Mouse (Mus musculus): Measurements from ENCODE around the gene Zfp777.

The Zfp777 gene

GRCm38 (mm10) chr6:48025905-48026660 is 22.6 kb downstream of the Zfp777 start:
- DNase-seq = no peak

GRCm38 (mm10) chr6:48024994-48025345 is 23.7 kb downstream of the Zfp777 start:
- no peak for DNase-seq

DNA sequence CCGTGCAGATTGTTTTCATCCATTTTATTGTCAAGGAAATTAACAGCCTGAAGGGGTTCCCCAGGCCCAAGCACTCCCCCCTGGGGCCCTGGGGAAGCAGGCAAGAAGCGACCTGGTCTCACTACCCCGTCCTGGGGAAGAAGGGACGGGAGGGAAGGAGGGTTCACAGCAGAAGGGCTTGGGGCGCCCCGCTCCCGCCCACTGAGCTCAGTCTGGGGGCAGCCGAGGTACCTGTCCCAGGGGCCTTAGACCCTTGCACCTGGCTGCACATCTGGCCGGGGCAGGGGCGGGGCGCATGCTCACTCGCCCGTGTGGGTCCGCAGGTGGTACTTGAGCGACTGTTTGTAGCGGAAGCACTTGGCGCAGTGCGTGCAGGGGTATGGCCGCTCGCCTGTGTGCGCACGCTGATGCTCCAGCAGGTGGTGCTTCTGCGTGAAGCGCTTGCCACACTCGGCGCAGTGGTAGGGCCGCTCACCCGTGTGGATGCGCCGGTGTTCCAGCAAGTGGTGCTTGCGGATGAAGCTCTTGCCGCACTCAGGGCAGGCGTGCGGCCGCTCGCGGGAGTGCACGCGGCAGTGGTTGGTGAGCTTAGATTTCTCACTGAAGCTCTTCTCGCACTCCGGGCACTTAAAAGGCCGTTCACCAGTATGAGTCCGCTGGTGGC is 24.2 kb downstream of the Zfp777 start:
- DNase-seq = no peak

DNA sequence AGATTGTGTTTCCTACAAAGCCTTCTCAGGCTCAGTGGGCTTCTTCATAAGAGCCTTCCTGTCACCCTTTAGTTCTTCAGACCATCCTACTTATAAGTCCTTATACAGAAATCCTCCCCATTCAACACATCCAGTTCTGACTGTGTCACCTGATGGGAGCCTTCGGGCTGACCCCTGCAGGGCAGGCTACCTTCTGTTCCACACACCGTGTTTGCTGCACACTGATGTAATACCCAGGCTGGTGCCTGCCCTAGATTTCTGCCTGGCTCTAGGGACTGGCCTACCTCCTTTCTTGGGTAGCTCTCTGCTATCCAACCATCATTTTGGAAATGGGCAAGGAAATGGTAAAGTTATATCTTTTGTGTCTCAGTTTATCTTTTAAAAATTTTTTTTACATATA is 26.0 kb downstream of the Zfp777 start:
- no peak for DNase-seq

GRCm38 (mm10) chr6:48021678-48022077 is 27.0 kb downstream of the Zfp777 start:
- no peak for DNase-seq

DNA sequence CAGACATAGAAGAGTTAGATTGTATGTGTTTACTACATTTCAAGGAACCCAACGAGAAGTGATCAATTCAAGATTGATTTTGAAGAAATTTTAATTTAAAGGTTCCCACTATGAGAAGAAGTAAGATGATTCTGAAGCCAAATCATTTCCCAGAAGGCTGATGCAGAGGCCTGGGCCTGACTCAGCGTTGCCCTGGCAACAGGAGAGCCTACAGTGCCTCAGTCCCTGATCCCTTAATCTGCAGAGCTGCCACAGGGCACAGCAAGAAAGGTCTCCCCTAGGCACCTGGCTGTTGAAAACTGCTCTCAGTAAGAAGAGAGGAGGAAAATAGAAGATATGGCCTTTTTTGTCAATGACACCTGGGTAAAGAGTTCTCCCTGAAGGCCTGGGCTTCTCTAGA is 28.7 kb downstream of the Zfp777 start:
- DNase-seq = no peak

GRCm38 (mm10) chr6:48016841-48017240 is 31.9 kb downstream of the Zfp777 start:
- DNase-seq = no peak

DNA sequence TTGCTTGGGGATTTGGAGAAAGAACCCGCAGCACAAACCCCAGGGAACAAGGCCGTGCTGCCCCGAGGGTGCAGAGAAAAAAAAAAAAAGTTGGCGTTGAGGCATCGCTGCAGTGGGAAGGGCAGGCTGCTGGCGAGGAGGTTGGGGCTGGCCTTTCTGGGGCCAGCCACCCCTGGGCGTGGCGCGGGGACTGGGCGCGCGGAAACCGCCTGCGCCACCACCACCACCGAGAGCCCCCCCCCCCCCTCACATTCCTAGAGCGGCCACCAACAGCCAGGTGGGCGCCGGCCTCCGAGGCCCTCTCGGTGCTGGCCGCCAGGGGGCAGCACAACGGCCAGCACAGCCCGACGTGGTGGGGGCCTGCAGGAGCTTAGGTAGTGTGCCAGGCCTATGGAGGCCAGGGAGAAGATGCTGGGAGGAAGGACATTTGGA is 32.6 kb downstream of the Zfp777 start:
- peak; percentile 77 for DNase-seq

DNA sequence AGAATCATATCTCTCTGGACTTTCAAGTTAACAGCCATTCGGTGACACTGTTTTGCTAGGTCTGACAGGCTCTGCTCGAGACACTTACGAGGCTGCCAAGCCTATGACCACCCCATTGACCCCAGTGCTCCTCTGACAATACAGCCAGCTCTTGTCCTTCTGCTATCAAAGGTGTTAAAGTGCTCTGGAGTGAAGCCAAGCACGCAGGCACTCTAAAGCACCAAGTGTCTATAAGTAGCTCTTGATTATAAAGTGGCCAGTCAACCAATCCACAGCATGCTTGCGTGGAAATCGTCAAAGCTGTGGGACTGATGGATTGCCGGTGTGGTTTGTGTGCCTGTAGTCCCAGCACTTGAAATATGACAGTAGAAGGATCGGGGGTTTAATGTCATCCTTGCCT is 38.0 kb downstream of the Zfp777 start:
- no peak for DNase-seq

DNA sequence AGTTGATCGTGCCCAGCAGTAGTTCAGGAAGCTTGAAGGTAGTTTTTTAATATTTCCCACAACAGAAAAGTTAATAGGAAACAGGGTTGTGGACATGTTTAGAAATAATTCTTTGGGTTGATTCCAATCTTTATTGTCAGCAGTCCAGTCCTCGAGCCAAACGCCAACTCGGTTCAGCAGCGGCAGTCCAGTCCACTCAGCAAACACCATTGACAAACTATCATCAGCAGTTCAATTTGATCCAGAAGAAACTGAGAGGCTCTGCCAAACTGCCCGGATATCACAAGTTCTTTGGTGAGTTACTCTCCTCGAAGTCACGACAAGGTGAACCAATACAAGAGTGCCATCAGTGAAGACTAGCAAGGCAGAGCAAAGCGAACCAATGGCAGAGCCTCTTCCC is 53.0 kb downstream of the Zfp777 start:
- no peak for DNase-seq

- DNase-seq = no peak
These were observed 64.8 kb downstream of the Zfp777 start for GRCm38 (mm10) chr6:47983936-47984335.

GRCm38 (mm10) chr6:47978897-47979368 is 69.8 kb downstream of the Zfp777 start:
- DNase-seq = peak; percentile 79

DNA sequence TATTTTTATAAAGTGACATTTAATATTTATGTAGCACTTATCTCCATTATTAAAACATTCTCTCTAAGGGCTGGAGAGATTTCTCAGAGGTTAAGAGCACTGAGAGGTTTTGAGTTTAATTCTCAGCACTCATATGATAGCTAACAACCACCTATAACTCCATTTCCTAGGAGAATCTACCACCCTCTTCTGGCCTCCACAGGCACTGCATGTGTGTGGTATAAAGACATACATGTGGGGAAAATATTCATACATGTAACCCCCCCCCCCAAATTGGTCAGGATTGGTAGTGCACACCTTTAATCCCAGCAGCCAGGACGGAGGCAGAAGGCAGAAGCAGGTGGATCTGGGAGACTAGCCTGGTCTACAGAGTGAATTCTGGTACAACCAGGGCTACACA is 74.1 kb downstream of the Zfp777 start:
- DNase-seq = no peak
